Mouse (Mus musculus) Patski (cell line): ENCODE measurements around the gene Col4a1. TPM values are rescaled to one million over a fixed set of nuclear protein-coding genes. Genes with fewer than 3 reads are reported as not detected.

Source experiments
- ATAC-seq: fragments of 100-300 bp; one replicate; pipeline ENCODE4 v1.8.0; 2021
- CTCF ChIA-PET: fragments of 350-600 bp; sonication (Branson Sonifier 250); formaldehyde crosslinking; loops from one replicate; lab custom pipeline; 2022; ENCODE audit warnings: inconsistent platforms; lab: Charles Lee
- POLR2A ChIA-PET: fragments of 350-600 bp; sonication (Branson Sonifier 250); formaldehyde crosslinking; loops from one replicate; lab custom pipeline; 2022; ENCODE audit warnings: antibody characterized with exemption, inconsistent platforms; lab: Charles Lee
- DNase-seq: peaks from one replicate; pipeline ENCODE4 v3.0.0-alpha.2; 2011; ENCODE audit warnings: low read depth, low spot score
- H3K27me3 ChIP-seq: fragments of 371-371 bp; one replicate; pipeline ENCODE4 v1.5.1; 2021
- CTCF ChIP-seq: fragments of 100-300 bp; IDR thresholded peaks from one replicate; pipeline ENCODE4 v1.5.1; 2021
- in situ Hi-C: fragments of 300-500 bp; cut with MboI; formaldehyde crosslinking; loops from 3 replicates; pipeline ENCODE4 v1.11.1; 2018; ENCODE audit warnings: low pct_unique_long_range_greater_than_20kb, mixed read lengths
- polyA plus RNA-seq: library from polyadenylated mRNA; unstranded; gene quantifications from one replicate; pipeline ENCODE4 v1.2.3, GENCODE M21; 2021

Col4a1 gene
- 336 TPM for polyA plus RNA-seq

GRCm38 (mm10) chr8:11312349-11313175 lies at the start of gene Col4a1, which contains the start of gene Col4a2:
Col4a1 (minus strand) TSS chr8:11312826.
Col4a2 (plus strand) TSS chr8:11312805.
- ATAC-seq (peak; percentile 54), DNase-seq (no peak)
- CTCF ChIA-PET = interaction anchor here (0.8 to 4.3 kb wide), 11 partner anchors 11 to 85 kb away, joined by 3 to 21 read pairs (median 4); no protein-coding TSS in a partner anchor
- H3K27me3 ChIP-seq = no peaks in the 10 kb centered on the region
- POLR2A ChIA-PET = interaction anchor here (0.9 to 2.9 kb wide), 17 partner anchors 10 to 109 kb away, joined by 3 to 17 read pairs (median 6); no protein-coding TSS in a partner anchor
- in situ Hi-C loops = loop anchor here (5.0 kb wide), 2 partner anchors 50 to 75 kb away; no protein-coding TSS in a partner anchor
- TF ChIP-seq CTCF = no peak

- in situ Hi-C loops = no loop called here
- no peak for TF ChIP-seq CTCF
- no peak for ATAC-seq
- H3K27me3 ChIP-seq = no peaks in the 10 kb centered on the region
- DNase-seq = no peak
- ChIA-PET CTCF (interaction anchor here (1.3 to 1.8 kb wide), 5 partner anchors 15 to 108 kb away, joined by 4 to 7 read pairs (median 5); no protein-coding TSS in a partner anchor), POLR2A (interaction anchor here (1.6 kb wide), 1 partner anchor 48 kb away, joined by 6 read pairs; no protein-coding TSS in a partner anchor)
Measured at GRCm38 (mm10) chr8:11361546-11362277, 49.1 kb upstream of the Col4a1 start.

DNA sequence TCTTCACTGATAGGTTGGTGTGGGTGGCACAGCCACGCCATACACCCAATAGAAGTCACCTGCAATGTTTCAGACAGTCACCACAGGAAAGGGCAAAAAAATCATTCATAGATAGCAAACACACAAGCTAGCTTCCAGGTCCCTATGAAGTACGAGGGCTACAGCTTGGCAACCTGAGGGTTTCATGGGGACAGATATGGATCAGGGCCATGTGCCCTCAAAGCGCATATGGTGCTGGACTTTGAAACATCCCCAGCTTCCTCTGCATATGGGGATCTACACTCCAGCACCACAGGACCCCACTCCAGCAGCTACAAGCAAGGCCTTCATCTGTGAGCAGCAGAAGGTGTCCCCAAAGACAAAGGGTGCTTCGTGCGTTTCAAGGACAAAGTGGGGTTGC lies 47.2 kb upstream of the Col4a1 start:
- ATAC-seq (no peak), DNase-seq (no peak)
- H3K27me3 ChIP-seq = no peaks in the 10 kb centered on the region
- no peak for TF ChIP-seq CTCF
- CTCF ChIA-PET = interaction anchor here (0.7 kb wide), 1 partner anchor 30 kb away, joined by 3 read pairs; no protein-coding TSS in a partner anchor
- POLR2A ChIA-PET = interaction anchor here (0.7 to 1.6 kb wide), 2 partner anchors 19 to 46 kb away, joined by 3 to 6 read pairs; no protein-coding TSS in a partner anchor
- in situ Hi-C loops = no loop called here

DNA sequence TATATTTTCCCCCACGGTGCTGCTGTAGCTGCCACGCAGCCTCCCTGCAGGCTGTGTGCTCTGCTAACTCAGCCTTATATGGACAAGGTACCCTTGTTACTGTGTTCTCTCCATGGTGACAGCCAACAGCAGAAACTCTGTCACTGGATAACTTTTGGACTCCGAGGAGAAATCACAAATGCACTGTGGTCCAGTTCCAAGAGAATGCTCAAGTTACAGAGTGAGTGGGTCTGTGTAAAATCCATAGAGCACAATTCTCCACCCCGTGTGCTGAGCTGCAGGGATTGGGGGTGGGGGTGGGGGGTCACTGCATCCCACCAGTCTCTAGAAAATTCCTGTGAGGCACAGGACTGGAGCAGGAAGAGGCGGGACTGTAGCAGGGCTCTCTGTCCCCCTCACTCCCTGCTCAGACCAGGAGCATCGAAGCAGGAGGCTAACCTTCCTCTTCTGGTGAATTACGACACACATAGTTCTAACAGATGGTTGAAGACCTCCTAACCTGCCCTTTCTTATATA lies 45.4 kb upstream of the Col4a1 start:
- in situ Hi-C loops = no loop called here
- DNase-seq = no peak
- CTCF ChIA-PET = interaction anchor here (1.1 to 1.2 kb wide), 2 partner anchors 16 to 25 kb away, joined by 3 read pairs; no protein-coding TSS in a partner anchor

DNA sequence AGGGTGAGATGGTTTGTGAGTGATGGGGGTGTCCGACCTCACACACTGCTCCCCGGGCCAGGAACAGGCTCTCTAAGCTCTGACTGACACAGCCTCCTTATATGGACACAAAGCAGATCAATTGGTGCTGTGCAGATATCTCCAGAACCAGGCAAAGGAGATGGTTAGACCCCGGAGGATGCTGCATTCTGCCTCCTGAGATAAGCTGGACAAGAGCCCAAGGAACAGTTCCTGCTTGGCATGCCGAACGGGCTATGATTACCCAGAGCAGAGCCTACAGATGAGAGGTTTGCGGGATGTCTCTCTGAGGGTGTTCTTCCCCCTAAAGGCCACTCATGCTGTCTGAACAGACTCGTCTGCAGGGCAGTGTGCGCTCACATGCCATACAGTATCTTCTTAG lies 44.1 kb upstream of the Col4a1 start:
- DNase-seq (no peak), ATAC-seq (no peak)
- in situ Hi-C loops = no loop called here
- ChIA-PET CTCF (interaction anchor here (1.3 to 1.4 kb wide), 2 partner anchors 13 to 17 kb away, joined by 3 read pairs; no protein-coding TSS in a partner anchor), POLR2A (interaction anchor here (0.8 kb wide), 1 partner anchor 99 kb away, joined by 3 read pairs; no protein-coding TSS in a partner anchor)
- TF ChIP-seq CTCF = no peak
- H3K27me3 ChIP-seq = no peaks in the 10 kb centered on the region

More for the DNA sequence above, 45.4 kb upstream of the Col4a1 start:
- peak; percentile 44 for ATAC-seq
- no peaks in the 10 kb centered on the region for H3K27me3 ChIP-seq
- POLR2A ChIA-PET = no interaction called here
- TF ChIP-seq CTCF = no peak

- POLR2A ChIA-PET = interaction anchor here (0.6 kb wide), 1 partner anchor 10 kb away, joined by 3 read pairs; no protein-coding TSS in a partner anchor
- ATAC-seq (no peak), DNase-seq (no peak)
- CTCF ChIA-PET = interaction anchor here (1.3 to 1.4 kb wide), 2 partner anchors 13 to 18 kb away, joined by 3 read pairs; no protein-coding TSS in a partner anchor
- H3K27me3 ChIP-seq = no peaks in the 10 kb centered on the region
- in situ Hi-C loops = no loop called here
- no peak for TF ChIP-seq CTCF
Measured at GRCm38 (mm10) chr8:11355900-11356299, 43.3 kb upstream of the Col4a1 start.

- DNase-seq = no peak
- TF ChIP-seq CTCF = no peak
- no peaks in the 10 kb centered on the region for H3K27me3 ChIP-seq
- in situ Hi-C loops = no loop called here
- ChIA-PET POLR2A (no interaction called here), CTCF (no interaction called here)
- no peak for ATAC-seq
Measured at GRCm38 (mm10) chr8:11354800-11355451, 42.3 kb upstream of the Col4a1 start.

- no peak for TF ChIP-seq CTCF
- ChIA-PET CTCF (interaction anchor here (1.2 kb wide), 1 partner anchor 9 kb away, joined by 3 read pairs; no protein-coding TSS in a partner anchor), POLR2A (no interaction called here)
- DNase-seq = no peak
- H3K27me3 ChIP-seq = no peaks in the 10 kb centered on the region
- in situ Hi-C loops = no loop called here
- no peak for ATAC-seq
Measured at GRCm38 (mm10) chr8:11352514-11352913, 39.9 kb upstream of the Col4a1 start.

GRCm38 (mm10) chr8:11351355-11351754 lies 38.7 kb upstream of the Col4a1 start:
- no peaks in the 10 kb centered on the region for H3K27me3 ChIP-seq
- no peak for TF ChIP-seq CTCF
- in situ Hi-C loops = no loop called here
- ATAC-seq (no peak), DNase-seq (no peak)
- POLR2A ChIA-PET = no interaction called here
- CTCF ChIA-PET = no interaction called here
